21 mouse cellular contexts compared by ENCODE assay signal in the genomic region with DNA sequence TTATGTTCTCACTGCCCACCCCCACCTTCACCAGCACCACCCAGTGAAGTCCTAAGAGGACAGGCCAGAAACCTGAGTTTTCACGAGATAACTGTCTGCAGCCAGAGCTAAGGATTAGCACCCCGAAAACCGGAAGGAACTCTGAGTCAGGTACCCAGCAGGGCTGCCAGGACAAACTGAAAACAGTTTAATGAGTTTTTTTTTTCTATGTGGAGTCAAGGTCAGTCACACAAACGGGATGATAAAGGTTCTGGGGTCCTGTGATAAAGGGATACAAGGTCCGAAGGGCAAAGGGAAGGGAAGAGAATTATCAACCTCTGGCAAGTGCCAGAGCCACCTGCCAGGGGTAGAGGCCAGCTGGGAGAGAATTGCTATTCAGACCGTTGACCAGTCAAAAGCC. TPM values are rescaled to one million over a fixed set of nuclear protein-coding genes. Genes with fewer than 3 reads are reported as not detected.
DNase-seq lines count a peak whose midpoint lies in the region; ATAC-seq and TF ChIP-seq lines count a peak whose summit lies in the region.
"Had no signal": no experiment of that assay in that cellular context is flagged by ENCODE, and none has a peak within 500 bp of the region (broad histone marks: within the 10 kb centered on the region; RNA-seq: fewer than 3 reads in every experiment).

No protein-coding gene starts in this region.

- H3K27ac ChIP-seq in gastrocnemius, adult 2 months = peak overlapping the region; percentile 72
- no peak overlapping the region for H3K27ac ChIP-seq in limb, embryonic 12.5 days
- H3K27ac ChIP-seq in limb, embryonic 10.5 days = no peak overlapping the region
- peak overlapping the region; percentile 88 for H3K27ac ChIP-seq in brown adipose tissue, adult 24 weeks (replicated peaks; ENCODE audit: low read depth, low read length)
- H3K27ac ChIP-seq: embryonic facial prominence, embryonic 13.5 days; neural tube, embryonic 13.5 days; stomach, embryonic 15.5 days had no signal

- H3K36me3 ChIP-seq in limb, embryonic 12.5 days = no peaks in the 10 kb centered on the region
- H3K36me3 ChIP-seq in limb, embryonic 10.5 days = no peaks in the 10 kb centered on the region
- H3K36me3 ChIP-seq: embryonic facial prominence, embryonic 13.5 days; neural tube, embryonic 13.5 days; stomach, embryonic 15.5 days had no signal

- H3K27me3 ChIP-seq in limb, embryonic 12.5 days = peaks cover 18% of the 10 kb centered on the region; the same call in 1 of the 2 replicates
- H3K27me3 ChIP-seq in limb, embryonic 10.5 days (ENCODE audit: low read depth, poor library complexity, severe bottlenecking) = no peaks in the 10 kb centered on the region
- H3K27me3 ChIP-seq: embryonic facial prominence, embryonic 13.5 days; neural tube, embryonic 13.5 days; stomach, embryonic 15.5 days had no signal

- ATAC-seq in limb, embryonic 12.5 days (ENCODE audit: insufficient number of reproducible peaks, insufficient read depth, low FRiP score, low TSS enrichment, low read depth) = no peak

- TF ChIP-seq CTCF in gastrocnemius, adult 2 months (IDR thresholded peaks at IDR 0.05) = no peak

- DNase-seq in gastrocnemius, adult 2 months = no peak
- no peak for DNase-seq in gastrocnemius, adult 8-10 months (ENCODE audit: low spot score in 2 of 2)
- no peak for DNase-seq in limb, embryonic 10.5 days (ENCODE audit: low spot score)
- peak; percentile 31 for DNase-seq in kidney, postnatal 14 days
- DNase-seq in thymus, postnatal 10 days (ENCODE audit: low spot score in 2 of 2) = no peak
- no peak for DNase-seq in embryo, embryonic 10.5 days (ENCODE audit: low spot score)
- DNase-seq: adrenal gland, postnatal 25 days; cerebellum, postnatal 25 days; lung, adult 18-20 months; thymus, postnatal 4 days had no signal

- no peak overlapping the region for H3K4me3 ChIP-seq in gastrocnemius, adult 2 months
- H3K4me3 ChIP-seq in limb, embryonic 12.5 days (replicated peaks) = no peak overlapping the region
- no peak overlapping the region for H3K4me3 ChIP-seq in limb, embryonic 10.5 days
- H3K4me3 ChIP-seq in brown adipose tissue, adult 24 weeks (ENCODE audit: insufficient read depth, low read depth, low read length) = no peak overlapping the region
- H3K4me3 ChIP-seq: embryonic facial prominence, embryonic 13.5 days; neural tube, embryonic 13.5 days; stomach, embryonic 15.5 days had no signal

- peak overlapping the region; percentile 21; the same call in 1 of the 2 replicates for H3K4me2 ChIP-seq in limb, embryonic 12.5 days
- H3K4me2 ChIP-seq: embryonic facial prominence, embryonic 13.5 days; hindbrain, embryonic 14.5 days; neural tube, embryonic 13.5 days; stomach, embryonic 15.5 days had no signal

- H3K9me3 ChIP-seq in limb, embryonic 12.5 days = no peaks in the 10 kb centered on the region
- H3K9me3 ChIP-seq in limb, embryonic 10.5 days (replicated peaks) = no peaks in the 10 kb centered on the region
- H3K9me3 ChIP-seq: embryonic facial prominence, embryonic 13.5 days; neural tube, embryonic 13.5 days; stomach, embryonic 15.5 days had no signal

- peaks cover 34% of the 10 kb centered on the region for H3K4me1 ChIP-seq in limb, embryonic 12.5 days (replicated peaks)
- peaks cover 15% of the 10 kb centered on the region; the same call in 1 of the 2 replicates for H3K4me1 ChIP-seq in limb, embryonic 10.5 days
- peaks cover 12% of the 10 kb centered on the region; the same call in 1 of the 2 replicates for H3K4me1 ChIP-seq in brown adipose tissue, adult 24 weeks (ENCODE audit: control insufficient read depth, insufficient read depth, insufficient read length, low read length)
- H3K4me1 ChIP-seq: embryonic facial prominence, embryonic 13.5 days; stomach, embryonic 15.5 days had no signal

- 37% methylated on average over 6 of the region's 6 CpGs for WGBS in limb, embryonic 12.5 days
- 61% methylated on average over 6 of the region's 6 CpGs for WGBS in limb, embryonic 10.5 days

- intact Hi-C loops in gastrocnemius, adult 2 months (cut with DNase I) = loop anchor here (2.0 to 5.0 kb wide), 2 partner anchors 36 to 69 kb away; no protein-coding TSS in a partner anchor

- H3K9ac ChIP-seq in limb, embryonic 12.5 days (replicated peaks) = no peak overlapping the region
- H3K9ac ChIP-seq: embryonic facial prominence, embryonic 13.5 days; hindbrain, embryonic 14.5 days; neural tube, embryonic 13.5 days; stomach, embryonic 15.5 days had no signal

RNA-seq across cellular contexts. Expression of a gene that starts 19.4 kb away (rescaled TPM):
- total RNA-seq in gastrocnemius, adult 2 months (2021) = 10 to 100 TPM; 19.3 to 27.8 TPM
- 10 to 100 TPM; 14.7 to 36.9 (median 23.9) TPM for total RNA-seq in gastrocnemius, adult 8-10 months (2022)
- polyA plus RNA-seq in limb, embryonic 12.5 days (2016; fragmentation: Nextera tagmentation; extraction: Ambion mirVana) = 1.8 and 2.7 TPM in 2 replicates
- polyA plus RNA-seq in limb, embryonic 10.5 days (2016; fragmentation: Nextera tagmentation; extraction: Ambion mirVana) = 2.5 and 3.3 TPM in 2 replicates
- 171 and 175 TPM in 2 replicates for polyA plus RNA-seq in brown adipose tissue, adult 24 weeks (2012; ENCODE audit: insufficient read depth, insufficient read length, missing spikeins)
- total RNA-seq: granulocyte monocyte progenitor cell, adult 5-6 weeks; megakaryocyte progenitor cell, adult 5-6 weeks had no signal

RNA-seq across cellular contexts. Expression of a gene that starts 23.8 kb away (rescaled TPM):
- under 1 TPM; 0.48 to 0.53 TPM for total RNA-seq in gastrocnemius, adult 2 months (2021)
- total RNA-seq in gastrocnemius, adult 8-10 months (2022) = under 1 TPM; 0.12 to 0.88 (median 0.37) TPM
- polyA plus RNA-seq in limb, embryonic 12.5 days (2016; fragmentation: Nextera tagmentation; extraction: Ambion mirVana) = 0.10 and 0.20 TPM in 2 replicates
- 0.20 TPM in 1 of 2 replicates, not detected in the other for polyA plus RNA-seq in limb, embryonic 10.5 days (2016; fragmentation: Nextera tagmentation; extraction: Ambion mirVana)
- 0.83 and 1.2 TPM in 2 replicates for polyA plus RNA-seq in brown adipose tissue, adult 24 weeks (2012; ENCODE audit: insufficient read depth, insufficient read length, missing spikeins)
- total RNA-seq: granulocyte monocyte progenitor cell, adult 5-6 weeks; megakaryocyte progenitor cell, adult 5-6 weeks had no signal

RNA-seq across cellular contexts. Expression of a gene that starts 47.7 kb away (rescaled TPM):
- not detected for total RNA-seq in gastrocnemius, adult 2 months (2021)
- total RNA-seq in gastrocnemius, adult 8-10 months (2022) = not detected
- not detected in 2 replicates for polyA plus RNA-seq in limb, embryonic 12.5 days (2016; fragmentation: Nextera tagmentation; extraction: Ambion mirVana)
- not detected in 2 replicates for polyA plus RNA-seq in limb, embryonic 10.5 days (2016; fragmentation: Nextera tagmentation; extraction: Ambion mirVana)
- polyA plus RNA-seq in brown adipose tissue, adult 24 weeks (2012; ENCODE audit: insufficient read depth, insufficient read length, missing spikeins) = not detected in 2 replicates
- total RNA-seq: granulocyte monocyte progenitor cell, adult 5-6 weeks; layer of hippocampus, adult 18-20 months; left cerebral cortex, postnatal 14 days; megakaryocyte progenitor cell, adult 5-6 weeks had no signal
- polyA plus RNA-seq: forebrain, embryonic 11.5 days; hindbrain, embryonic 14.5 days; neural tube, embryonic 13.5 days had no signal

Comparison
In these comparisons a context has a peak if more than half of its experiments do, and no peak if none do; other contexts are left out.
1. H3K27ac ChIP-seq: peak in gastrocnemius, adult 2 months (single experiment) and brown adipose tissue, adult 24 weeks (single experiment); none in limb, embryonic 12.5 days (single experiment) and limb, embryonic 10.5 days (single experiment).
2. RNA of a gene that starts 19.4 kb away (polyA plus RNA-seq): 171 to 175 TPM in brown adipose tissue, adult 24 weeks; 2.5 to 3.3 TPM in limb, embryonic 10.5 days and 1.8 to 2.7 TPM in limb, embryonic 12.5 days; every median in the first group is over 10 times any median in the second.